Mouse (Mus musculus) megakaryocyte, embryonic 14.5 days (primary cell): Measurements from ENCODE around the gene Wdtc1.

Source experiments
- FLI1 ChIP-seq: IDR thresholded peaks from 2 replicates; pipeline ENCODE4 v1.6.1; 2012; ENCODE audit warnings: low read length, inconsistent platforms, mixed read lengths
- GATA1 ChIP-seq: IDR thresholded peaks from 3 replicates; pipeline ENCODE4 v1.6.1; 2012; ENCODE audit warnings: mixed read lengths, low read length, inconsistent platforms, borderline replicate concordance

DNA sequence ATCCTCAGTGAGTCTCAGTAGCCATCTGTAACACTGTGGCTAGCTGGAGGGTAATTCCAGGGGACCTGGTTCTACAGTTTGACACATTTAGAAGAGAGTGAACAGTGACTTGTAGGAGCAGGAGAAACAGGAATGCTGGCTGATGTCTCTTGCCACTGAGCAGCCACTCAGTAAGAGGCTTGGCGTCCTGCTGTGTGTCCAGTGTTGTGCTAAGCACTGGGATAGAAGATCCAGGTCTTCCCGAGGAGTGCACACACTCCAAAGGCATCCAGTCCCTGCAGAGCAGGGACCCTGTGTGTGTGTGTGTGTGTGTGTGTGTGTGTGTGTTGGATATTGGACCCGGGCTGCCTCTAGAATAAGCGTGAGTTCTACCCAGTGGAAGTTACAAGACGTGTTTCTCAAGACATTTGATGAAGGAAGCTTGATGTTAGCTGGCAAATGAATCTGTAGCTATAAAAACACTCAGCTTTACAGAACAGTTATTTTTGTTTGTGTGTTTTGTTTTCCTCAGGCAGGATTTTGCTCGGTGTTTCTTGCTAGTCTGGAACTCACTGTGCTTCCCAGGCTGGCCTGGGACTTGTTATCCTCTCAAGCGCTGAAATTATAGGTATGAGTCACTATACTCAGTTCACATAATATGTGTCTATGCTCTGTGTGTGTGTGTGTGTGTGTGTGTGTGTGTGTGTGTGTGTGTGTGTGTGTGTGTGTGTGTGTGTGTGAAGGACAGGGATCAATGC lies 32.9 kb upstream of the Wdtc1 start:
- TF ChIP-seq GATA1: no peak
- no peak for TF ChIP-seq FLI1
